Mouse (Mus musculus) heart, adult 8-10 months (tissue): ENCODE measurements around the gene Olfr146. TPM values are rescaled to one million over a fixed set of nuclear protein-coding genes. Genes with fewer than 3 reads are reported as not detected.

Experiments
- DNase-seq: peaks from one replicate; pipeline ENCODE4 v3.0.0; 2022; ENCODE audit warnings: low spot score
- microRNA-seq: library from miRNA; unstranded; fragments of <30 nt; microRNA quantifications from one replicate; pipeline ENCODE4 v1.2.0, GENCODE M21; 2022
- total RNA-seq, 4 experiments: library from RNA; stranded (reverse); gene quantifications; 2 replicates each; pipeline ENCODE4 v1.2.4; 2022

Olfr146 gene
- not detected for total RNA-seq

DNA sequence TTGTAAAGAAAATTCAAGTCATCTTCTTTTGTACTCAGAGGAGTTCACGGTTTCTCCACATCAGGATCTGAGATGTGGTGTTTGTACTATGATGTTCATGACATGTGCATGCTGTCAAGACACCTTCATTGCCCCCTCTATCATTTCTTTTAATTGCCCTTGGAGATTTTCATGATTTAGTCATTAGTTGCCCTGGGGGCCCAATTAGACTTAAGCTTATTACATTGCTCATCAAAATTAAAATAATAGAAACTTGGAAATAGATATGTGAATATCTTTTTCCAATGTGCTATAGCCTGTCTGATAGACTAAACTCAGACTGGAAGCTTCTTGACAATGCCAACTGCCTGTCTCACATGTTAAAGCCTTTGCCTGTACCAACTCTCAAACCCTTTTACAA is at the start of gene Olfr146:
Gene Olfr146, minus strand, starts transcription at position 101 of the 400 bp plus-strand sequence.
- no peak for DNase-seq

- no peak for DNase-seq
Observed at GRCm38 (mm10) chr9:39064851-39065250, 41.7 kb upstream of the Olfr146 start, which contains the start of gene Olfr937. Gene Olfr937, minus strand, starts transcription at chr9:39064951.

DNA sequence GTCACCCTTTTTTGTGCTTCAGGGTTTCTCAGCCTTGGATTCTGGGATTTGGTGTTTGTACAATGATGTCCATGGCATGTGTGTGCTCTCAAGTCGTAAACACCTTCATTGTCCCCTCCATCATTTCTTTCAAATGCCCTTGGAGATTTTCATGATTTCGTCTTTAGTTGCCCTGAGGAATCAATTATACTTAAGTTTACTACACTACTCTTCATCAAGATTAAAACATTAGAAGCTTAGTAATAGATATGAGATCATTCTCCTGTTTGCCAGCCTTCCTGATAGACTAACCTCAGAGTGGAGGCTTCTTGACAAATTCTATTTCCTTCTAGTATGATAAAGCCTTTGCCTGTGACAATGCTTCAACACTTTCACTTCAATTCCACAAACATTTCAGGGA is 23.6 kb downstream of the Olfr146 start, which contains the start of gene Olfr935:
Gene Olfr935, minus strand, starts transcription at position 101 of the 400 bp plus-strand sequence.
- no peak for DNase-seq

DNA sequence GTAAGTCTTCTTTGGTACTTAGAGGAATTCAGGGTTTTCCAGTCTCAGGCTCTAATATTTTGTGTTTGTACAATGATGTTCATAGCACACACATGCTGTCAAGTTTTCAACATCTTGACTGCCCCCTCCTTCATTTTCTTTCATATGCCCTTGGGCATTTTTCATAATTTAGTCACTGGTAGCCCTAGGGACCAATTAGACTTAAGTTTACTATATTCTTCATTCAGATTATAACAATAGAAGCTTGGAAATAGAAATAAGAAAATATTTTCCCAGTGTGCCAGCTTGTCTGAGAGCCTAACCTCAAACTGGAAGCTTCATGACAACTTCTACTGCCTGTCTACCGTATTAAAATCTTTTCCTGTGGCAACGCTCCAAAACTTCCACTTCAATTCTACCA is 35.0 kb downstream of the Olfr146 start, which contains the start of gene Olfr934:
Gene Olfr934, minus strand, starts transcription at position 101 of the 400 bp plus-strand sequence.
- DNase-seq: no peak

- DNase-seq: no peak
Observed at GRCm38 (mm10) chr9:38972013-38972412, 51.2 kb downstream of the Olfr146 start, which contains the start of gene Olfr933. Gene Olfr933, plus strand, starts transcription at chr9:38972313.

Small RNAs within 50 kb of the gene (microRNA-seq; reads per million reads assigned to microRNA genes)
- gene Gm25529: not detected

Other genes starting within 250 kb of the Olfr146 start
- not detected for gene Olfr922, start 208.8 kb downstream of the Olfr146 start, total RNA-seq
- not detected for gene Olfr923, start 196.8 kb downstream of the Olfr146 start, total RNA-seq
- gene Olfr924, start 178.9 kb downstream of the Olfr146 start, total RNA-seq: not detected
- gene Olfr26, start 168.3 kb downstream of the Olfr146 start, total RNA-seq: not detected
- not detected for gene Olfr926, start 146.3 kb downstream of the Olfr146 start, total RNA-seq
- gene Olfr930, start 93.6 kb downstream of the Olfr146 start, total RNA-seq: not detected
- gene Olfr933, start 51.1 kb downstream of the Olfr146 start, total RNA-seq: not detected
- not detected for gene Olfr934, start 35.1 kb downstream of the Olfr146 start, total RNA-seq
- not detected for gene Olfr935, start 23.7 kb downstream of the Olfr146 start, total RNA-seq
- gene Olfr937, start 41.6 kb upstream of the Olfr146 start, total RNA-seq: not detected
- gene Olfr938, start 55.5 kb upstream of the Olfr146 start, total RNA-seq: not detected
- not detected for gene Olfr27, start 104.8 kb upstream of the Olfr146 start, total RNA-seq
- not detected for gene Olfr943, start 142.9 kb upstream of the Olfr146 start, total RNA-seq
- gene Olfr944, start 178.5 kb upstream of the Olfr146 start, total RNA-seq: not detected
- gene Olfr1537, start 226.6 kb upstream of the Olfr146 start, total RNA-seq: not detected